Mouse (Mus musculus): ENCODE measurements around the gene Cdkl1. TPM values are rescaled to one million over a fixed set of nuclear protein-coding genes. Genes with fewer than 3 reads are reported as not detected.

Cdkl1 gene
- total and polyA plus RNA-seq, 3 experiments = not detected

- H3K9me3 ChIP-seq (replicated peaks) = no peaks in the 10 kb centered on the region
- H3K4me3 ChIP-seq (ENCODE audit: low read depth, low read length) = no peak overlapping the region
- no peak for DNase-seq (ENCODE audit: low spot score)
- TF ChIP-seq CTCF (IDR thresholded peaks at IDR 0.05; ENCODE audit: low read depth, low read length) (no peak), GATA1 (IDR thresholded peaks at IDR 0.05; ENCODE audit: borderline replicate concordance, low read length) (no peak), TAL1 (conservative IDR thresholded peaks at IDR 0.05; ENCODE audit: low read depth, low read length) (no peak), GATA2 (IDR thresholded peaks at IDR 0.05; ENCODE audit: borderline replicate concordance, low read depth, low read length) (no peak), POLR2AphosphoS5 (IDR thresholded peaks at IDR 0.05; ENCODE audit: insufficient replicate concordance, low read depth, low read length) (no peak)
- ATAC-seq (ENCODE audit: extremely low read depth, insufficient number of reproducible peaks, low FRiP score, poor library complexity, severe bottlenecking) = no peak
- peaks cover 12% of the 10 kb centered on the region for H3K4me1 ChIP-seq (ENCODE audit: insufficient read depth, low read depth, low read length)
- no peaks in the 10 kb centered on the region for H3K27me3 ChIP-seq (ENCODE audit: insufficient read depth, low read length)
- H3K36me3 ChIP-seq (replicated peaks) = peaks cover 23% of the 10 kb centered on the region
Measured at GRCm38 (mm10) chr12:69733923-69734322, 57.1 kb downstream of the Cdkl1 start.

DNA sequence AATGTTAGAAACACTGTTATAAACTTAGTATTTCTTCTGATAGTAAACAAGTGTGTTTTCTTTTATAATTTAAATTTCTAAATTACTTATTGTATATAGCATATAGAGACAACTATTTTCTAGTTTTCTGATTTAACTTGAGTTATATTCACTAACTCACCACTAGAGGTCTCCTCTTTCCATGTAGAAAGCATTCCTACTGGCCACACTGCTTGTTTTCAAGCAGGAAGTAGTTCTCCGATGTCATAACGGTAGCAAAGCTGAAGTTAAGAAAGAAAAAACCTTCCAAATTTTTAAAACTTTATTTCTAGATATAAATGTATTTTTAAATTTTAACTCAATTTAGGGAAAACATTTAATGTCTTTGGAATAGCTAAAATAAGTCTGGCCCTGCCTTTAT lies 57.5 kb downstream of the Cdkl1 start:
- no peak overlapping the region for H3K4me3 ChIP-seq (ENCODE audit: low read depth, low read length)
- ATAC-seq (ENCODE audit: extremely low read depth, insufficient number of reproducible peaks, low FRiP score, poor library complexity, severe bottlenecking) = peak; percentile 75
- peaks cover 26% of the 10 kb centered on the region for H3K36me3 ChIP-seq (replicated peaks)
- DNase-seq (ENCODE audit: low spot score) = peak; percentile 55
- H3K4me1 ChIP-seq (ENCODE audit: insufficient read depth, low read depth, low read length) = peaks cover 12% of the 10 kb centered on the region
- H3K27me3 ChIP-seq (ENCODE audit: insufficient read depth, low read length) = no peaks in the 10 kb centered on the region
- no peaks in the 10 kb centered on the region for H3K9me3 ChIP-seq (replicated peaks)
- TF ChIP-seq POLR2AphosphoS5 (IDR thresholded peaks at IDR 0.05; ENCODE audit: insufficient replicate concordance, low read depth, low read length) (no peak), GATA2 (IDR thresholded peaks at IDR 0.05; ENCODE audit: borderline replicate concordance, low read depth, low read length) (no peak), CTCF (IDR thresholded peaks at IDR 0.05; ENCODE audit: low read depth, low read length) (no peak), GATA1 (IDR thresholded peaks at IDR 0.05; ENCODE audit: borderline replicate concordance, low read length) (no peak), TAL1 (conservative IDR thresholded peaks at IDR 0.05; ENCODE audit: low read depth, low read length) (no peak)

DNA sequence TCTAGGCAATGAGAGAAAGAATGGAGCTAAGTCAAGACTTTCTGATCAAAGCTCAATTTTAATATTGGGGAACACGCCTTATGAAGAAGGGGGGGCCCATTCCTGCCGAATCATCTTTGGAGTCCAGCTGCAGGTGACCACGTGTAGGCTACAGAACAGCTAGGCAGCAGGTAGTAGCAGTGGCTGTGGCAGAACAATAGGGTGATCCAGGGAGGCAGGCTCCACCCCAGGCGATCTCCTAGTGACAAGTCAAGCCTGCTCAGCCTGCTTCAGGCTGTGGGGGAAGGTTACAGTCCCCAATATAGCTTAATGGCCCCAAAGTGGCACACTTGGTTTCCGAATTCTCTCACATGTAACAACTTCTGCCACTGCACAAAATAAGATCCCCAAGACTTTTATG lies 58.8 kb downstream of the Cdkl1 start:
- Histone ChIP-seq H3K9me3 (replicated peaks) (no peaks in the 10 kb centered on the region), H3K27me3 (ENCODE audit: insufficient read depth, low read length) (no peaks in the 10 kb centered on the region), H3K4me3 (ENCODE audit: low read depth, low read length) (no peak overlapping the region), H3K4me1 (ENCODE audit: insufficient read depth, low read depth, low read length) (peaks cover 12% of the 10 kb centered on the region), H3K36me3 (replicated peaks) (peaks cover 35% of the 10 kb centered on the region)
- ATAC-seq (ENCODE audit: extremely low read depth, insufficient number of reproducible peaks, low FRiP score, poor library complexity, severe bottlenecking) = no peak
- no peak for TF ChIP-seq GATA1 (IDR thresholded peaks at IDR 0.05; ENCODE audit: borderline replicate concordance, low read length)
- TF ChIP-seq CTCF (IDR thresholded peaks at IDR 0.05; ENCODE audit: low read depth, low read length) = no peak
- no peak for TF ChIP-seq POLR2AphosphoS5 (IDR thresholded peaks at IDR 0.05; ENCODE audit: insufficient replicate concordance, low read depth, low read length)
- DNase-seq (ENCODE audit: low spot score) = no peak

DNA sequence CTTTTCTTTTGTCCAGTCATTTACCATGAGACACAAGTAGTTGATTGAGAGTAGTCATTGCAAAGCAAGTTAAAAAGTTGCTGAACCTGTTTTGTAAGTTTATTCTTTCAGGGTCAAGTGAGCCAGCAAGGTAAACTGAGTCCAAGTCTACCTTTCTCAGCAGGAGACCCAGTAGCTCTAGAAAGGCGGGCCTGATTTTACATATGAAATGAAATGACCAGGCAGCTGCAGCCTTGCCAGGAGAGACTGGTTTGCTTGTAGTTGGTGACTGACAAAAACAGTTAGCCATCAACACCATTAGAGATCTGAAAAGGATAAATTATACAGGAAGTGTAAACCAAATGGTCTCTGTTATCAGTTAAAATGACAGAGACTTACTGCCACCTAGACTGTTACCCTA lies 60.8 kb downstream of the Cdkl1 start:
- Histone ChIP-seq H3K4me1 (ENCODE audit: insufficient read depth, low read depth, low read length) (peaks cover 20% of the 10 kb centered on the region), H3K9me3 (replicated peaks) (no peaks in the 10 kb centered on the region), H3K4me3 (ENCODE audit: low read depth, low read length) (no peak overlapping the region), H3K36me3 (replicated peaks) (peaks cover 37% of the 10 kb centered on the region), H3K27me3 (ENCODE audit: insufficient read depth, low read length) (no peaks in the 10 kb centered on the region)
- no peak for TF ChIP-seq CTCF (IDR thresholded peaks at IDR 0.05; ENCODE audit: low read depth, low read length)
- ATAC-seq (ENCODE audit: extremely low read depth, insufficient number of reproducible peaks, low FRiP score, poor library complexity, severe bottlenecking) (no peak), DNase-seq (ENCODE audit: low spot score) (no peak)

- H3K4me1 ChIP-seq (ENCODE audit: insufficient read depth, low read depth, low read length) = peaks cover 26% of the 10 kb centered on the region
- peaks cover 32% of the 10 kb centered on the region for H3K36me3 ChIP-seq (replicated peaks)
- ATAC-seq (ENCODE audit: extremely low read depth, insufficient number of reproducible peaks, low FRiP score, poor library complexity, severe bottlenecking) (no peak), DNase-seq (ENCODE audit: low spot score) (no peak)
- TF ChIP-seq GATA2 (IDR thresholded peaks at IDR 0.05; ENCODE audit: borderline replicate concordance, low read depth, low read length) (no peak), CTCF (IDR thresholded peaks at IDR 0.05; ENCODE audit: low read depth, low read length) (no peak), GATA1 (IDR thresholded peaks at IDR 0.05; ENCODE audit: borderline replicate concordance, low read length) (no peak), TAL1 (conservative IDR thresholded peaks at IDR 0.05; ENCODE audit: low read depth, low read length) (no peak), POLR2AphosphoS5 (IDR thresholded peaks at IDR 0.05; ENCODE audit: insufficient replicate concordance, low read depth, low read length) (no peak)
- no peak overlapping the region for H3K4me3 ChIP-seq (ENCODE audit: low read depth, low read length)
- no peaks in the 10 kb centered on the region for H3K9me3 ChIP-seq (replicated peaks)
- no peaks in the 10 kb centered on the region for H3K27me3 ChIP-seq (ENCODE audit: insufficient read depth, low read length)
Measured at GRCm38 (mm10) chr12:69729246-69729645, 61.8 kb downstream of the Cdkl1 start.

GRCm38 (mm10) chr12:69724711-69725460 lies 66.2 kb downstream of the Cdkl1 start, which contains the start of the genes L2hgdh and Atp5s:
TSS of gene L2hgdh (minus strand) at chr12:69724873.
TSS of gene Atp5s (plus strand) at chr12:69724950.
- peaks cover 27% of the 10 kb centered on the region for H3K4me1 ChIP-seq (ENCODE audit: insufficient read depth, low read depth, low read length)
- peaks cover 1% of the 10 kb centered on the region for H3K9me3 ChIP-seq (replicated peaks)
- DNase-seq (ENCODE audit: low spot score) (peak; percentile 98), ATAC-seq (ENCODE audit: extremely low read depth, insufficient number of reproducible peaks, low FRiP score, poor library complexity, severe bottlenecking) (peak; percentile 91)
- TF ChIP-seq CTCF (IDR thresholded peaks at IDR 0.05; ENCODE audit: low read depth, low read length) = no peak
- TF ChIP-seq POLR2AphosphoS5 (IDR thresholded peaks at IDR 0.05; ENCODE audit: insufficient replicate concordance, low read depth, low read length) = no peak
- no peak for TF ChIP-seq GATA1 (IDR thresholded peaks at IDR 0.05; ENCODE audit: borderline replicate concordance, low read length)
- TF ChIP-seq TAL1 (conservative IDR thresholded peaks at IDR 0.05; ENCODE audit: low read depth, low read length) = no peak
- TF ChIP-seq GATA2 (IDR thresholded peaks at IDR 0.05; ENCODE audit: borderline replicate concordance, low read depth, low read length) = no peak
- peaks cover 40% of the 10 kb centered on the region for H3K36me3 ChIP-seq (replicated peaks)
- peak within 1 kb of the TSS; percentile 81 for H3K4me3 ChIP-seq (ENCODE audit: low read depth, low read length)
- H3K27me3 ChIP-seq (ENCODE audit: insufficient read depth, low read length) = no peaks in the 10 kb centered on the region
